Mouse (Mus musculus) olfactory bulb, adult 2 months (tissue): Measurements from ENCODE around the gene Hyal3.

ENCODE experiments used
- CTCF ChIP-seq: fragments of 200-500 bp; IDR thresholded peaks from 2 replicates; pipeline ENCODE4 v1.5.1; 2012; ENCODE audit warnings: low read depth, mild to moderate bottlenecking, low read length, moderate library complexity; ENCODE audit not compliant: insufficient read depth
- POLR2A ChIP-seq: fragments of 200-500 bp; IDR thresholded peaks from 2 replicates; pipeline ENCODE4 v1.6.1; 2012; ENCODE audit warnings: mild to moderate bottlenecking, low read depth, low read length, moderate library complexity; ENCODE audit not compliant: insufficient read depth

- TF ChIP-seq CTCF (no peak), POLR2A (no peak)
These were observed 50.8 kb downstream of the Hyal3 start for GRCm38 (mm10) chr9:107631311-107631826.
